Mouse (Mus musculus) midbrain, embryonic 12.5 days (tissue): ENCODE data around the gene Ccdc182. TPM values are rescaled to one million over a fixed set of nuclear protein-coding genes. Genes with fewer than 3 reads are reported as not detected.

Experiments
- ATAC-seq: fragments of 200-750 bp; cut with Nextera tagmentation; 2 replicates; pipeline ENCODE4 v1.8.0; 2017; ENCODE audit warnings: low read depth, moderate TSS enrichment, moderate library complexity; ENCODE audit not compliant: low FRiP score
- H3K27ac ChIP-seq: fragments of 300-500 bp; sonication (generic); replicated peaks from 2 replicates; pipeline ENCODE4 v1.5.1; 2016; ENCODE audit warnings: mild to moderate bottlenecking
- H3K27me3 ChIP-seq: fragments of 300-500 bp; sonication (generic); 2 replicates; pipeline ENCODE4 v1.6.1; 2016; ENCODE audit warnings: mild to moderate bottlenecking
- H3K36me3 ChIP-seq: fragments of 300-500 bp; sonication (generic); 2 replicates; pipeline ENCODE4 v1.6.1; 2016
- H3K4me1 ChIP-seq: fragments of 300-500 bp; sonication (generic); 2 replicates; pipeline ENCODE4 v1.6.1; 2016
- H3K4me2 ChIP-seq: fragments of 300-500 bp; sonication (generic); replicated peaks from 2 replicates; pipeline ENCODE4 v1.6.1; 2016; ENCODE audit warnings: mild to moderate bottlenecking, moderate library complexity
- H3K4me3 ChIP-seq: fragments of 300-500 bp; sonication (generic); 2 replicates; pipeline ENCODE4 v1.5.1; 2016; ENCODE audit warnings: mild to moderate bottlenecking
- H3K9ac ChIP-seq: fragments of 300-500 bp; sonication (generic); replicated peaks from 2 replicates; pipeline ENCODE4 v1.6.1; 2016; ENCODE audit warnings: mild to moderate bottlenecking, moderate library complexity
- H3K9me3 ChIP-seq: fragments of 300-500 bp; sonication (generic); 2 replicates; pipeline ENCODE4 v1.6.1; 2016; ENCODE audit warnings: mild to moderate bottlenecking
- WGBS: fragments of 180-500 bp; shearing (Covaris S2); methylation state at CpG from one replicate; pipeline ENCODE4 v1.1.7; 2016; 5-methylcytosine and 5-hydroxymethylcytosine counted together
- polyA plus RNA-seq: library from polyadenylated mRNA; unstranded; fragments of >200 nt; fragmentation: Nextera tagmentation; extraction: Ambion mirVana; gene quantifications from 2 replicates; pipeline ENCODE4 v1.2.1, GENCODE M21; 2016

Ccdc182 gene
- polyA plus RNA-seq, 1 experiment from 2014 or later: 5.0 TPM

DNA sequence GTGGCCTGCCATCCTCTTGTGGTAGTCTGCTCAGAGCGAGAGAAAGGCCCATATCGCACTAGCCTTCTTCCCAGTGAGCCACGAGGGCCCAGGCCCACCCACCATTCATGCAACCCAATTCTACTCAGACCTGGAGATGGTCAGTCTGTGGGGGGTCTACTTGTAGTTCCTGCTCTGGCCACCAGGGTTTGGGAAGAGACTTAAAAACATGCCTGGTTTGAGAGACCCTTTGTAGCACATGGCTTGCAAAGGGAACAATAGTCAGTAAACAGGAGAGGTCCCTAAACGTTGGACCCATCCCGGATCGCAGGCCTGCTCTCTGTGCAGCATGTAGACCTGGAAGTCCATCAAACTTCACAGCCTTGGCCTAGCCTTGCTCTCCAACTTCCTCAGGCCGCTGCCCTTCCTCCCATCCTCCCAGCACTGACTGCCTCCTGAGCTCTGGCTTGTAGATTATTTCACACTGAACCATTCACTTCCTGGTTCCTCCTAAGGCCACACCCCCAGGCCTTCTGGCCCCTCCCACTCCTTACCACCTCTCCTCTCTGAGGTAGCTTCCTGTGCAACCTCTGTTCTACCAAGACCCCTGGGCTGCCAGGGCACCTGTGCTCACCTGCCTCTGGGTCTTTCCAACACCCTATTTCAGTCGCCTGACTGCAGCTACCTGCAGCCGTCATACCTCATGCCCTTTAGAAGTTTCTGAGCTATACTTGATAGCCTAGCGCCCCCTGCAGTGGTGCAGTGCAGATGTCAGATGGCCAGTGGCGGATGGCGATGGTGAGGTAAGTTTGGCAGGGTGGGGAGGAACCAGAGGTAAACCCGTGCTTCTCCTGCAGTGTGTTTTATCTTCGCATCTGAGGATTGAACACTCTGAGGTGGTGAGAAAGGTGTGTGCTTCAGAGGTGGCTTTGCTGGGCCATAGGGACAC is 14.0 kb downstream of the Ccdc182 start:
- Histone ChIP-seq H3K4me1 (peaks cover 39% of the 10 kb centered on the region), H3K36me3 (no peaks in the 10 kb centered on the region), H3K9ac (no peak overlapping the region), H3K27me3 (no peaks in the 10 kb centered on the region), H3K4me3 (no peak overlapping the region), H3K27ac (0 out of 2 replicates have a peak overlapping the region, but pooled peaks have one; percentile 69), H3K9me3 (no peaks in the 10 kb centered on the region), H3K4me2 (no peak overlapping the region)
- WGBS: 81% methylated on average over 14 of the region's 14 CpGs
- ATAC-seq: no peak

DNA sequence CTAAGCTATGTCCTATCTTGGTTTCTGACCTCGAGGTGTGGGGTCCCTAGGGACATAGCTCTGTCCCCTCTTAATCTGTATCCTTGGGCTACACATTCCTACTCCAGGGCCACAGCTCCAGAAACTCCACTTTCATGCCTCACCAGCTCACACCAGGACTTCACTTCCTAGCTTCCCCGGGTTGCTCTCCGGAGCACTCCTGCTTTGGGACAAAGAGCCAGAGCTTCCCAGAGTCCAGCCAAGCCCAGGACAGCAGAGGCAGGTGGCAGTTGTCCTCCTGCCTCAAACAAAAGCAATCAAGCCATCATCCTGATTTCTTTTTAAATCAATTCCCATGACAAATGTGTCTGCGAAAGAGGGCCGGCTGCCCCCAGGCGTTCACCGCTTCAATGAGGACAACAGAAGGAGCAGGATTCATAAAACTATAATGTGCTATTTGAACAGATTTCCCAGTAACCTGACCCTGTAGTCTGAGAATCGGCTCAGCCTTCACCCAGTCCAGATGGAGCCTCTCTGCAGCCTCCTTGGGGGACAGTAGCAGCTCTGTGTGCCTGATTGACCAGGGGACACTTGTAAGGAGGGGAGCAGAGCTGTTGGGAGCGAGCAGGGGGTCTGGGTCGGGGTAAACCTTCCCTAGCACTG is 15.3 kb downstream of the Ccdc182 start:
- Histone ChIP-seq H3K4me1 (peaks cover 45% of the 10 kb centered on the region), H3K4me3 (no peak overlapping the region), H3K9me3 (no peaks in the 10 kb centered on the region), H3K9ac (no peak overlapping the region), H3K36me3 (no peaks in the 10 kb centered on the region), H3K27ac (peak overlapping the region; percentile 69), H3K27me3 (no peaks in the 10 kb centered on the region), H3K4me2 (no peak overlapping the region)
- WGBS: 29% methylated on average over 10 of the region's 10 CpGs
- ATAC-seq: peak; percentile 82

DNA sequence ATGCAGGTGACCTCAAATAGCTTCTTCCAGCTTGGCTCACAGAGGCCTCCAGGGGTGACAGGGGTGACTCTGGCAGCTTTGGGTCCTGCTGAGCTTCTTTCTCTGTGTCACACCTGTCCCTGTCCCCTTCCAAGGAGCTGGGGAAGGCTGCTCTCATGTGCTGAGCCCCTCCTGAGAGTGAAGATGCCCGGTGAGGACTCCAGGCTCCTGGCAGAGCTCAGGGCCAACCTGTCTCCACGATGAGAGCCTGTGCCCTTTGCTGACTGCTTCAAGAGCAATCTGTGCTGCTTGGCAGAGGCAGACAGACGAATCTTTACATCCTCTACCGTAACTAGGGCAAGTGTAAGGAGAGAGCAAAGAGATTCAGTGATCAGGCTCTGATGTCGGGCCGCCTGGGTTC is 16.9 kb downstream of the Ccdc182 start:
- H3K4me3 ChIP-seq: no peak overlapping the region
- no peak for ATAC-seq
- H3K9ac ChIP-seq: no peak overlapping the region
- no peaks in the 10 kb centered on the region for H3K36me3 ChIP-seq
- peak overlapping the region; percentile 69; the same call in 1 of the 2 replicates for H3K27ac ChIP-seq
- H3K4me2 ChIP-seq: no peak overlapping the region
- 79% methylated on average over 6 of the region's 6 CpGs for WGBS
- peaks cover 47% of the 10 kb centered on the region for H3K4me1 ChIP-seq
- H3K9me3 ChIP-seq: no peaks in the 10 kb centered on the region
- H3K27me3 ChIP-seq: no peaks in the 10 kb centered on the region

GRCm38 (mm10) chr11:88311606-88312005 is 17.7 kb downstream of the Ccdc182 start:
- H3K4me2 ChIP-seq: no peak overlapping the region
- no peaks in the 10 kb centered on the region for H3K36me3 ChIP-seq
- H3K27ac ChIP-seq: peak overlapping the region; percentile 26; the same call in 1 of the 2 replicates
- peaks cover 49% of the 10 kb centered on the region for H3K4me1 ChIP-seq
- ATAC-seq: no peak
- H3K9me3 ChIP-seq: no peaks in the 10 kb centered on the region
- H3K9ac ChIP-seq: no peak overlapping the region
- H3K27me3 ChIP-seq: no peaks in the 10 kb centered on the region
- no peak overlapping the region for H3K4me3 ChIP-seq
- 68% methylated on average over 7 of the region's 7 CpGs for WGBS

DNA sequence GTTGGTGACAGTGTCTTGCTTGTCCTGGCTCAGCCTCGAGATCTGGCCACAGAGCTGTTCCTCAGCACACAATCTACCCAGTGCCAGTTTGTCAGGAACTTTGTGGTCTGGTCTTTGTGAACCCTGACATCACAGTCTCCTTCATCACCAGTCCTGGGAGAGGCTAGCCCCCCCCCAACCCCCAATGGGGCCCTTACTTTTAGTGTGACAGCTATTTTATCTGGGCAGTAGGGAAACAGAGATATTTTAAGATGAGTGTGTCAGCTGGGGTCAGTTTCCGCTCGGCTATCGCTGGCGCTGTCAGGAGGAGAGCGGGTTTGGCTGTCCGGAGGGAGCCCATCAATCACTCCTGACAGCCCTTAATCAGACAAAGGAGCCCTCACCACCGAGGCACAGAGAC is 19.7 kb downstream of the Ccdc182 start:
- H3K9ac ChIP-seq: no peak overlapping the region
- H3K9me3 ChIP-seq: no peaks in the 10 kb centered on the region
- no peaks in the 10 kb centered on the region for H3K36me3 ChIP-seq
- no peaks in the 10 kb centered on the region for H3K27me3 ChIP-seq
- H3K4me3 ChIP-seq: no peak overlapping the region
- H3K27ac ChIP-seq: peak overlapping the region; percentile 42
- peaks cover 58% of the 10 kb centered on the region for H3K4me1 ChIP-seq
- ATAC-seq: no peak
- H3K4me2 ChIP-seq: no peak overlapping the region
- WGBS: 50% methylated on average over 8 of the region's 8 CpGs

DNA sequence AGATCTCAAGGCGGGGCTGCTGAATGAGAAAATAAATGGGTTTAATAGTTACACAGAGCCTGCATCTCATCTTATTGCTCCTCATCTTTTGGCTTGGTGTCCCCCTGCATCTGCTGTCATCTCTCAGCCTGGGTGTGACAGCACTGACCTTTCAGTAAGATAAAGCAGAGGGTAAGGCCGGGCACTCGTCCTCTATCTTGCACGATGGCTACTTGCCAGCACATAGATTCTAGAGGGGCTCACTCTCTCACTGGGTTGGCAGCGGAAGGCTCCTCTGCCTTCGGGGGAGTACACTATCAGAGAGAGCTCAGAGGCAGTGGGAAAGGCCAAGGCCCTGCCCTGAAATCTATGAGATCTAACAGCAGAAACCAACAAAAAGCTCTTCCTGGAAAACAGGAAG is 20.6 kb downstream of the Ccdc182 start:
- H3K4me1 ChIP-seq: peaks cover 50% of the 10 kb centered on the region
- no peak for ATAC-seq
- H3K36me3 ChIP-seq: no peaks in the 10 kb centered on the region
- 0 out of 2 replicates have a peak overlapping the region, but pooled peaks have one; percentile 42 for H3K27ac ChIP-seq
- no peak overlapping the region for H3K4me3 ChIP-seq
- no peak overlapping the region for H3K4me2 ChIP-seq
- H3K27me3 ChIP-seq: no peaks in the 10 kb centered on the region
- WGBS: 82% methylated on average over 6 of the region's 6 CpGs
- no peak overlapping the region for H3K9ac ChIP-seq
- H3K9me3 ChIP-seq: no peaks in the 10 kb centered on the region

DNA sequence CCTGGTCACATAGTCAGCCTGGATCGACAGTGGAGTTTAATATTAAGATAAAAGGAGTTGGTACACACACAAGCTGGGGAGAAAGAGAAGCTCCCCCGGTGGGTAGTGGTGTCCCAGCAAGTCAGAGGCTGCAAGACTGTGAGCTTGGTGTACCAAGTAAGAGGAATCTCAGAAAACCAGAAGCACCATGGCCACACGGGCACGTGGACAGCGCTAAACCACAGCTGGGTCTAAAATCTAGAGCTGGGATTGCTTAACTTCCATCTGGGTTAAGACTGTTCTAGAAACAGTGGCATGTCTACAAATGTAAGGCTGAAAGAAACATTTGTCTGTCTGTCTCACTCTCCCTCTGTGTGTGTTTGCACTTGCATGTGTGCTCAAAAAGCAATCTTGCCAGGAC is 21.5 kb downstream of the Ccdc182 start:
- Histone ChIP-seq H3K4me2 (no peak overlapping the region), H3K27ac (no peak overlapping the region), H3K9me3 (no peaks in the 10 kb centered on the region), H3K9ac (no peak overlapping the region), H3K36me3 (no peaks in the 10 kb centered on the region), H3K4me3 (no peak overlapping the region), H3K27me3 (no peaks in the 10 kb centered on the region), H3K4me1 (peaks cover 41% of the 10 kb centered on the region)
- WGBS: 90% methylated on average over 5 of the region's 5 CpGs
- no peak for ATAC-seq

DNA sequence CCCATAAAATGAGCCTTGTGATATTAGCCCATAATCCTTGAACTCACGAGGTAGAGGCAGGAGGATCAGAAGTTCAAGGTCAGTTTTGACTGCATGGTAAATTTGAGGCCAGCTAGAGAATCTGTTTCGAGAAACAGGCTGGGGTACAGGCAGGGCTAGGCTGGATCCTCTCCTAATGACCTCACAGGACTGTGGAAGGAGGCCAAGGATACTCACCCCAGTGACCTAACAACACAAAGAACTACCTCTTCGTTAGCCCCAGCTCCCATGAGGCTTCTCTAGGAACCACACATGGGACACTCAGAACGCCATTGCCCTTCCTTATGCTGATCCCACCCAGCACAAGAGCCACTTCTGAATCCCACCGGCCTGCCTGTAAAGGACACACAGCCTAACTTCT is 25.0 kb downstream of the Ccdc182 start:
- H3K4me3 ChIP-seq: no peak overlapping the region
- H3K4me1 ChIP-seq: peaks cover 22% of the 10 kb centered on the region
- no peak overlapping the region for H3K27ac ChIP-seq
- no peak overlapping the region for H3K9ac ChIP-seq
- no peak for ATAC-seq
- H3K36me3 ChIP-seq: 0 out of 2 replicates have a peak, but pooled peaks cover 4% of the 10 kb centered on the region
- H3K9me3 ChIP-seq: 0 out of 2 replicates have a peak, but pooled peaks cover 5% of the 10 kb centered on the region
- 82% methylated on average over 5 of the region's 5 CpGs for WGBS
- no peaks in the 10 kb centered on the region for H3K27me3 ChIP-seq
- H3K4me2 ChIP-seq: no peak overlapping the region

DNA sequence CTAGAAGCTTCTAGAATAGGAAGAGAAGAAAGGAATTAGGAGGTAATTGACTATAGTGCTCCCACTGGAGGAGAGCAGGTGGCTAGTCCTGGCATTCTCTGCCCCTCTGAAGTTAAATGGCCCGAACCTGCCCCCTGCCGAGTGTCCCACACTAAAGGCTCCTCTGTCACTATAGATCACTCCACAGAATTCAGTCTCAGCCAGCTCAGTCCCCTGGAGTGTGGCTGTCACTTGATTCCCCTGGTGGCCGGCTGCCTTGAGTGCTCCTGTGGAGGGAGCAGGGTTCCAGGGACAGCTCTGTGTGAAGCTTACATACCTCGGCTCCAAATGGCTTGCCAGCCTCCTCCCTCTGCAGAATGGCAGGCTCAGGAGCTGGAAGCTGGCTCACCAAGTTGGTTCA is 33.2 kb downstream of the Ccdc182 start:
- H3K27me3 ChIP-seq: no peaks in the 10 kb centered on the region; the same call in 1 of the 2 replicates
- WGBS: 13% methylated on average over 4 of the region's 4 CpGs
- peaks cover 29% of the 10 kb centered on the region for H3K4me1 ChIP-seq
- H3K27ac ChIP-seq: no peak overlapping the region
- no peaks in the 10 kb centered on the region for H3K36me3 ChIP-seq
- H3K4me2 ChIP-seq: no peak overlapping the region
- H3K9me3 ChIP-seq: 0 out of 2 replicates have a peak, but pooled peaks cover 2% of the 10 kb centered on the region
- no peak overlapping the region for H3K9ac ChIP-seq
- no peak overlapping the region for H3K4me3 ChIP-seq
- no peak for ATAC-seq

DNA sequence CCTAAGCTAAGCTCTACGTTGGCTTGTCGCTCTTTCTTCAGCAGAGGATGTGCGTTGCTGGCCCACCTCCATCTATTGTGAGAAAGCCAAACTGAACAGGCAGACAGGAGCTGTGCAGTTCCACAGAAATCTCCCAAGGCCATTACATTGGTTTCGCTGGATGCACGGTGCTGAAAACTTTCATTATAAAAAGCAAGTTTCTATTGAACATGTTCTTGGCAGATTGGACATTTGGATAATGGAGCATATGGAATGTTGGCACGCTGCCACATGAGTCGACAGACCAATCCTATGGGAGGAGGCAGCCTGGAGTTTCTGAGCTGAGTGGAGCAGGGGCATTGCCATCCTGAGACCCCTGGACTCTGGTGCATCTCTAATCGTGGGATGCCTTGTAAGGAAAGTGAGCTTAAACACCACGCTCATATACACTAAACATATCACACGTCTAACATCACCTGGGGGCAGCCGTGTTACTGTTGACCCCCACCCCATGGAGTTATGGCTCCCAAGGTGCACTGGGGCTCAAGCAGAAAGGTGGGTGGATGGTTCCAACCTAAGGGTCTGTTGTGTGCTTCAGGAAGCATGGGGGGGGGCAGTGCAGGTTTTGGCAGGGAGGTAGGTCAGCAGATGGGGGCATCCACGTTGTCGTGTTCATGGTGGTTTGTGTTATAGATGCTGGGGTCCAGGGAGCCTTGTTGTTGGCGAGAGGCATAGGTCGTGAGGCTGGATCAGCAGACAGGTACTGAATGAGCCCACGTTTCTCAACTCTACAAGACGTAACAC is 35.1 kb downstream of the Ccdc182 start:
- no peaks in the 10 kb centered on the region; the same call in 1 of the 2 replicates for H3K27me3 ChIP-seq
- no peaks in the 10 kb centered on the region for H3K36me3 ChIP-seq
- WGBS: 90% methylated on average over 17 of the region's 17 CpGs
- H3K4me3 ChIP-seq: no peak overlapping the region
- H3K27ac ChIP-seq: no peak overlapping the region
- H3K4me2 ChIP-seq: no peak overlapping the region
- H3K9me3 ChIP-seq: no peaks in the 10 kb centered on the region
- no peak overlapping the region for H3K9ac ChIP-seq
- H3K4me1 ChIP-seq: peaks cover 29% of the 10 kb centered on the region
- no peak for ATAC-seq

- Histone ChIP-seq H3K36me3 (no peaks in the 10 kb centered on the region), H3K4me2 (no peak overlapping the region), H3K27ac (peak overlapping the region; percentile 7; the same call in 1 of the 2 replicates), H3K27me3 (no peaks in the 10 kb centered on the region; the same call in 1 of the 2 replicates), H3K9ac (no peak overlapping the region), H3K4me3 (no peak overlapping the region), H3K9me3 (no peaks in the 10 kb centered on the region), H3K4me1 (peaks cover 46% of the 10 kb centered on the region)
- 67% methylated on average over 11 of the region's 11 CpGs for WGBS
- no peak for ATAC-seq
These were observed 36.9 kb downstream of the Ccdc182 start for GRCm38 (mm10) chr11:88330799-88331198.
